Mouse (Mus musculus) heart, adult 2 months (tissue): Measurements from ENCODE around the gene Dlx2. TPM values are rescaled to one million over a fixed set of nuclear protein-coding genes. Genes with fewer than 3 reads are reported as not detected.

ENCODE experiments used
- DNase-seq, 2 experiments: peaks; one replicate each; pipeline ENCODE4 v3.0.0; 2021
- H3K27ac ChIP-seq: fragments of 200-600 bp; 2 replicates; pipeline ENCODE4 v1.8.1; 2022
- H3K27me3 ChIP-seq: fragments of 200-500 bp; 2 replicates; pipeline ENCODE4 v1.6.1; 2012; ENCODE audit warnings: mild to moderate bottlenecking, low read length, inconsistent platforms, mixed read lengths; ENCODE audit not compliant: control insufficient read depth, insufficient read depth
- H3K36me3 ChIP-seq: fragments of 200-500 bp; 2 replicates; pipeline ENCODE4 v1.6.1; 2012; ENCODE audit warnings: low read length, inconsistent platforms; ENCODE audit not compliant: control insufficient read depth, insufficient read depth
- H3K4me1 ChIP-seq: fragments of 200-500 bp; 2 replicates; pipeline ENCODE4 v1.6.1; 2011; ENCODE audit warnings: low read length; ENCODE audit not compliant: control insufficient read depth, insufficient read depth
- H3K4me3 ChIP-seq: fragments of 200-600 bp; 2 replicates; pipeline ENCODE4 v1.8.1; 2022
- H3K79me2 ChIP-seq: fragments of 200-500 bp; replicated peaks from 2 replicates; pipeline ENCODE4 v1.6.1; 2012; ENCODE audit warnings: mild to moderate bottlenecking, inconsistent platforms, low read length, moderate library complexity, mixed read lengths; ENCODE audit not compliant: control insufficient read depth, insufficient read depth
- H3K9ac ChIP-seq: fragments of 200-500 bp; 2 replicates; pipeline ENCODE4 v1.6.1; 2012; ENCODE audit warnings: low read depth, mild to moderate bottlenecking, control low read depth, inconsistent platforms, low read length, mixed read lengths
- CTCF ChIP-seq: fragments of 200-600 bp; IDR thresholded peaks from 2 replicates; pipeline ENCODE4 v1.8.1; 2022; ENCODE audit warnings: antibody characterized with exemption, mild to moderate bottlenecking, moderate library complexity
- EP300 ChIP-seq: fragments of 200-500 bp; IDR thresholded peaks from 2 replicates; pipeline ENCODE4 v1.6.1; 2011; ENCODE audit warnings: low read depth, low read length, control low read depth; ENCODE audit not compliant: insufficient read depth
- POLR2A ChIP-seq: fragments of 200-500 bp; IDR thresholded peaks from 2 replicates; pipeline ENCODE4 v1.6.1; 2011; ENCODE audit warnings: mild to moderate bottlenecking, low read depth, low read length, control low read depth; ENCODE audit not compliant: insufficient read depth
- WGBS: fragments of 180-500 bp; shearing (Covaris S2); methylation state at CpG from one replicate; pipeline ENCODE4 v1.1.7; 2018; 5-methylcytosine and 5-hydroxymethylcytosine counted together
- intact Hi-C: fragments of 180-260 bp; cut with DNase I; formaldehyde crosslinking; loops from one replicate; pipeline ENCODE4 v1.15.1; 2025
- polyA plus RNA-seq: library from polyadenylated mRNA; depleted of rRNA; stranded (reverse); fragments of >200 nt; gene quantifications from 2 replicates; pipeline ENCODE4 v1.2.3, GENCODE M21; 2012
- total RNA-seq, 2 experiments: library from RNA; stranded (reverse); gene quantifications; 2 replicates each; pipeline ENCODE4 v1.2.3; 2021

Gene Dlx2
- total and polyA plus RNA-seq, 3 experiments = not detected

DNA sequence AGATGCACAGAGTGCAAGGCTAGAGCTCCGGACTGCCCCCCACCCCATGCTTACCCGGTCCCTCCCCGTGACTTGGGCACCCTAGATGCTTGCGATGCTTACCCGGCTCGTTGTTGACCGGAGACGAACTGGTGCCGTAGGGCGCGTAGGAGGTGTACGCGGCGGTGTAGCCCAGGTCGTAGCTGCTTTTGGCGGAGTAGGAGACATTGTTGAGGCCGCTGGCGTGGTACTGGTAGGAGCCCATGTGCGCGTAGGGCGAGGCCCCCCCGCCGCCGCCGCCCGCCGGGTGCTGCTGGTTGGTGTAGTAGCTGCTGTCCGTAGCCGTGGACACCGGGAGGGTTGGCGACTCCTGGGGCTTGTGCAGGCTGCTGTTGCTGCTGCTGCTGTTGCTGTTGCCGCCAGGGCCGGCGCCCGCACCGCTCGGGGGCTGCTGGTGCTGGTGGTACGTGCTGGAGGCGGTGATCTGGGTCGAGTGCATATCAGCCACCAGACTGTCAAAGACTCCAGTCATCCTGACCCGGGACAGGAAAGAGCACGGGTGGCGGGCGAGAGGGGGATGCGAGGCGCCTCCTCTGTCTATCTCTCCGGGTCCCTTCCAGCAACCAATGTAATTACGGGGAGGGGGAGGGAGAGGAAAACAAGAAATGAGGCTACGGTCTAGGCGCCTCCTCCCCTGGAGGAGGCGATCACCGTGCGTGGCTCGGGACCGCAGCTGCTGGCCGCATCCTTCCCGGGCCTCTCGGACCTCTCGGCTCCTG is 493 bp downstream of the Dlx2 start:
- H3K27me3 ChIP-seq = peaks cover 44% of the 10 kb centered on the region
- DNase-seq = peak; percentile 37 to 65
- no peaks in the 10 kb centered on the region for H3K79me2 ChIP-seq
- 1% methylated on average over 59 of the region's 59 CpGs for WGBS
- H3K36me3 ChIP-seq = no peaks in the 10 kb centered on the region
- intact Hi-C loops = loop anchor here (1.0 to 5.0 kb wide), 4 partner anchors 14 to 1731 kb away; partner anchors contain the start of gene Dlx1
- no peak overlapping the region for H3K27ac ChIP-seq
- H3K4me3 ChIP-seq = peak overlapping the region; percentile 33; the same call in 1 of the 2 replicates
- H3K9ac ChIP-seq = no peak overlapping the region
- TF ChIP-seq CTCF (no peak), POLR2A (no peak), EP300 (no peak)
- H3K4me1 ChIP-seq = peaks cover 1% of the 10 kb centered on the region; the same call in 1 of the 2 replicates

DNA sequence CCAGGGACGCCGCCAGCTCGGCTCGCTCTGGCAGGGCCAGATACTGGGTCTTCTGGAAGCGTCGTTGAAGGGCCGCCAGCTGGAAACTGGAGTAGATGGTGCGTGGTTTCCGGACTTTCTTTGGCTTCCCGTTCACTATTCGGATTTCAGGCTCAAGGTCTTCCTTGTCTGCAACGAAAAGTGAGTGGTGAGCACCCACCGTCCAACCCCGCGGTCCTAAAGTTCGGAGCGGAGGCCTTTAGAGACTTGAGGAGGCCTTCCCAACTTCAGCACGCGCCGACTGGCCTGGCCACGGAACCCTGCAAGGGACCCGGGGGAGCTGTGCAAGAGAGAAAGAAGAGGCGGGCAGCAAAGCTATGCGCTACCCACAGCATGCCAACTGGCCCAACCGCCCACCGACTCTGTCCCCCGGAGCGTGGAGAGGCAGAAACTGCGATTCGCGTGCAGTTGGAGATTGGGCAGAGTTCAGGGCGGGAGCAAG is 1.1 kb downstream of the Dlx2 start:
- intact Hi-C loops = loop anchor here (1.0 to 5.0 kb wide), 3 partner anchors 13 to 1732 kb away; partner anchors contain the start of gene Dlx1
- Histone ChIP-seq H3K27me3 (peaks cover 48% of the 10 kb centered on the region), H3K4me3 (peak overlapping the region; percentile 33; the same call in 1 of the 2 replicates), H3K79me2 (no peaks in the 10 kb centered on the region), H3K9ac (no peak overlapping the region), H3K27ac (no peak overlapping the region), H3K36me3 (no peaks in the 10 kb centered on the region), H3K4me1 (peaks cover 1% of the 10 kb centered on the region; the same call in 1 of the 2 replicates)
- TF ChIP-seq EP300 (no peak), POLR2A (no peak), CTCF (no peak)
- WGBS = 4% methylated on average over 32 of the region's 32 CpGs
- DNase-seq = peak in 1 of 2 experiments; percentile 34

- Histone ChIP-seq H3K79me2 (no peaks in the 10 kb centered on the region), H3K27me3 (peaks cover 48% of the 10 kb centered on the region), H3K4me3 (no peak overlapping the region), H3K27ac (no peak overlapping the region), H3K4me1 (peaks cover 1% of the 10 kb centered on the region; the same call in 1 of the 2 replicates), H3K36me3 (no peaks in the 10 kb centered on the region), H3K9ac (no peak overlapping the region)
- WGBS = 6% methylated on average over 61 of the region's 61 CpGs
- TF ChIP-seq CTCF (no peak), EP300 (no peak), POLR2A (no peak)
- intact Hi-C loops = loop anchor here (1.0 to 5.0 kb wide), 3 partner anchors 12 to 1733 kb away; partner anchors contain the start of gene Dlx1
- peak; percentile 34 to 56 for DNase-seq
Measured at GRCm38 (mm10) chr2:71544391-71545285, 1.9 kb downstream of the Dlx2 start.

GRCm38 (mm10) chr2:71543948-71544347 is 2.6 kb downstream of the Dlx2 start:
- Histone ChIP-seq H3K79me2 (no peaks in the 10 kb centered on the region), H3K36me3 (no peaks in the 10 kb centered on the region), H3K4me3 (no peak overlapping the region), H3K9ac (no peak overlapping the region), H3K4me1 (peaks cover 1% of the 10 kb centered on the region; the same call in 1 of the 2 replicates), H3K27me3 (peaks cover 51% of the 10 kb centered on the region), H3K27ac (no peak overlapping the region)
- TF ChIP-seq POLR2A = no peak
- no peak for TF ChIP-seq CTCF
- no peak for TF ChIP-seq EP300
- 8% methylated on average over 20 of the region's 20 CpGs for WGBS
- peak in 1 of 2 experiments; percentile 44 for DNase-seq
- intact Hi-C loops = loop anchor here (2.0 kb wide), 1 partner anchor 15 kb away; the partner anchor contains the start of gene Dlx1

GRCm38 (mm10) chr2:71543531-71543930 is 3.0 kb downstream of the Dlx2 start:
- no peak overlapping the region for H3K27ac ChIP-seq
- H3K36me3 ChIP-seq = no peaks in the 10 kb centered on the region
- H3K9ac ChIP-seq = no peak overlapping the region
- no peak for DNase-seq
- H3K27me3 ChIP-seq = peaks cover 55% of the 10 kb centered on the region
- WGBS = 12% methylated on average over 9 of the region's 9 CpGs
- TF ChIP-seq POLR2A = no peak
- no peak for TF ChIP-seq CTCF
- TF ChIP-seq EP300 = no peak
- intact Hi-C loops = no loop called here
- H3K4me1 ChIP-seq = peaks cover 1% of the 10 kb centered on the region; the same call in 1 of the 2 replicates
- no peak overlapping the region for H3K4me3 ChIP-seq
- H3K79me2 ChIP-seq = no peaks in the 10 kb centered on the region
